Mouse (Mus musculus): Measurements from ENCODE around the gene Crk.
"Not testable (repeated sequence)": the region's sequence is repeated elsewhere in the genome, so short reads cannot be mapped to it uniquely, and the experiment has no call there.

GRCm38 (mm10) chr11:75697464-75697863 lies 18.4 kb downstream of the Crk start:
- TF ChIP-seq CTCF (IDR thresholded peaks at IDR 0.05; ENCODE audit: low read depth, low read length); POLR2A (IDR thresholded peaks at IDR 0.05; ENCODE audit: insufficient read depth, low read length): not testable (repeated sequence)
